Mouse (Mus musculus): ENCODE results near the gene Hyal3.

GRCm38 (mm10) chr9:107541005-107541404, 39.6 kb upstream of the Hyal3 start:
- TF ChIP-seq CTCF (IDR thresholded peaks at IDR 0.05; ENCODE audit: low read depth) (no peak), EP300 (IDR thresholded peaks at IDR 0.05; ENCODE audit: low read depth) (no peak)

Data from liver, postnatal 0 days (tissue).